Mouse (Mus musculus) forebrain, postnatal 0 days (tissue): Measurements from ENCODE around the gene Edc3. TPM values are rescaled to one million over a fixed set of nuclear protein-coding genes. Genes with fewer than 3 reads are reported as not detected.

Source experiments
- ATAC-seq: fragments of 200-750 bp; cut with Nextera tagmentation; 2 replicates; pipeline ENCODE4 v1.8.0; 2017; ENCODE audit warnings: mild to moderate bottlenecking, moderate library complexity
- DNase-seq: peaks from one replicate; pipeline ENCODE4 v3.0.0-alpha.2; 2015
- H3K27ac ChIP-seq: fragments of 300-500 bp; sonication (generic); 2 replicates; pipeline ENCODE4 v1.5.1; 2014; ENCODE audit warnings: low read depth, mild to moderate bottlenecking, antibody characterized with exemption, low read length, moderate library complexity, mixed read lengths
- H3K27me3 ChIP-seq: fragments of 300-500 bp; sonication (generic); 2 replicates; pipeline ENCODE4 v1.6.1; 2014; ENCODE audit warnings: mild to moderate bottlenecking, low read length, mixed read lengths; ENCODE audit not compliant: insufficient read depth
- H3K36me3 ChIP-seq: fragments of 300-500 bp; sonication (generic); 2 replicates; pipeline ENCODE4 v1.6.1; 2014; ENCODE audit warnings: mild to moderate bottlenecking, moderate library complexity; ENCODE audit not compliant: insufficient read depth
- H3K4me1 ChIP-seq: fragments of 300-500 bp; sonication (generic); 2 replicates; pipeline ENCODE4 v1.6.1; 2014; ENCODE audit warnings: antibody characterized with exemption; ENCODE audit not compliant: insufficient read depth
- H3K4me2 ChIP-seq: fragments of 300-500 bp; sonication (generic); 2 replicates; pipeline ENCODE4 v1.6.1; 2014; ENCODE audit warnings: low read depth, mild to moderate bottlenecking, moderate library complexity
- H3K4me3 ChIP-seq: fragments of 300-500 bp; sonication (generic); 2 replicates; pipeline ENCODE4 v1.5.1; 2014; ENCODE audit warnings: low read depth, low read length, mixed read lengths
- H3K9ac ChIP-seq: fragments of 300-500 bp; sonication (generic); 2 replicates; pipeline ENCODE4 v1.6.1; 2014; ENCODE audit warnings: mild to moderate bottlenecking
- H3K9me3 ChIP-seq: fragments of 300-500 bp; sonication (generic); 2 replicates; pipeline ENCODE4 v1.6.1; 2016; ENCODE audit warnings: low read length
- CTCF ChIP-seq: sonication (generic); IDR thresholded peaks from 2 replicates; pipeline ENCODE4 v1.5.1; 2016; ENCODE audit warnings: antibody characterized with exemption, control low read depth, low read depth
- WGBS: fragments of 180-500 bp; shearing (Covaris S2); extraction: QIAGEN DNeasy Blood & Tissue Kit; methylation state at CpG from one replicate; pipeline ENCODE4 v1.1.7; 2014; 5-methylcytosine and 5-hydroxymethylcytosine counted together
- polyA plus RNA-seq: library from polyadenylated mRNA; unstranded; fragments of >200 nt; fragmentation: Nextera tagmentation; extraction: Ambion mirVana; gene quantifications from 2 replicates; pipeline ENCODE4 v1.2.1, GENCODE M21; 2015
- total RNA-seq: library from RNA; depleted of rRNA; stranded (reverse); fragments of >200 nt; gene quantifications from 2 replicates; pipeline ENCODE4 v1.2.3, GENCODE M21; 2014

The Edc3 gene
- total and polyA plus RNA-seq, 2 experiments from 2014 or later: 10.2 to 27.8 TPM

DNA sequence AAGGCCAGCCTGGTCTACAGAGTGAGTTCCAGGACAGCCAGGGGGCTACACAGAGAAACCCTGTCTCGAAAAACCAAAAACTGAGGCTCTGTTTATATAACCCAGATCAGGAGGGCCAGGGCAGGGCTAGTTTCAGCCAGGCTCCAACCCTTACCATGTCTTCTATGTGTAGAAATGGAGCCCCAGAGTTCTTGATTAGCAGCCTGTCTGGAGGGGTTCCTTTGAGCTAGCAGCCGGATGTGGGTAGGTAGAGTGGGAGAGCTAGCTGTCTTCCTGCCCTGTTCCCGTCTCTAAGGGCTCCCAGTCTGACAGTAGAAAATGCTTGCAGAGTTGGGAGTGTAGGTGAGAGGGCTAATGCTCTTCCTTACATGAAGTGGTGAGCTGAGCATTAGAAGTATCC lies 41.2 kb upstream of the Edc3 start:
- Histone ChIP-seq H3K27ac (no peak overlapping the region), H3K4me1 (no peaks in the 10 kb centered on the region), H3K9me3 (no peaks in the 10 kb centered on the region), H3K36me3 (no peaks in the 10 kb centered on the region), H3K27me3 (no peaks in the 10 kb centered on the region), H3K4me3 (no peak overlapping the region), H3K4me2 (no peak overlapping the region), H3K9ac (no peak overlapping the region)
- ATAC-seq (no peak), DNase-seq (no peak)
- no peak for TF ChIP-seq CTCF
- WGBS: 86% methylated on average over 3 of the region's 3 CpGs

- Histone ChIP-seq H3K27me3 (no peaks in the 10 kb centered on the region), H3K4me1 (no peaks in the 10 kb centered on the region), H3K4me3 (no peak overlapping the region), H3K4me2 (no peak overlapping the region), H3K9me3 (no peaks in the 10 kb centered on the region), H3K36me3 (no peaks in the 10 kb centered on the region), H3K27ac (no peak overlapping the region), H3K9ac (no peak overlapping the region)
- no peak for TF ChIP-seq CTCF
- DNase-seq (no peak), ATAC-seq (no peak)
- WGBS: 50% methylated on average over 11 of the region's 11 CpGs
These were observed 40.5 kb upstream of the Edc3 start for GRCm38 (mm10) chr9:57667817-57668216.

DNA sequence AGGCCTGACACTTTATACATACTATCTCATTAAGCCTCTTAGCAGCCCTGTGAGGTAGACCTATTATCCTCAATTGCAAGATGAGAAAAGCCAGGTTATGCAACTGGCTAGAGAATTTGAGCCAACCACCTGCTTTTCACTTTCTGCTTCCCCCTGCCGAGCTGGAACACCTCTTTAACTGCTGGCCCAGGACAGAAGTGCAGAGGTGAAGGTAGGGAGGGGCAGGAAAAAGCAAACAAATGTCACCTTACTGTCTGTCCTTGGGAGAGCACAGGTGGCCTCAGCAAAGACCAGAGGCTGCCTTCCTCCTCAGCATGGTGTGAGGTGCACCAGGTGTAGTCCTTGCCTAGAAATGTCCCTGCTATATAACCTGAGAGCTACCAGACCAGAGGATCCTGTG lies 40.1 kb upstream of the Edc3 start:
- WGBS: 30% methylated on average over 1 of the region's 1 CpGs
- Histone ChIP-seq H3K9ac (no peak overlapping the region), H3K27me3 (no peaks in the 10 kb centered on the region), H3K9me3 (no peaks in the 10 kb centered on the region), H3K36me3 (no peaks in the 10 kb centered on the region), H3K4me3 (no peak overlapping the region), H3K27ac (no peak overlapping the region), H3K4me1 (no peaks in the 10 kb centered on the region), H3K4me2 (no peak overlapping the region)
- ATAC-seq: no peak
- no peak for TF ChIP-seq CTCF
- DNase-seq: no peak

GRCm38 (mm10) chr9:57669566-57669965 lies 38.8 kb upstream of the Edc3 start:
- no peaks in the 10 kb centered on the region for H3K4me1 ChIP-seq
- no peak overlapping the region for H3K4me2 ChIP-seq
- no peaks in the 10 kb centered on the region for H3K27me3 ChIP-seq
- DNase-seq: no peak
- WGBS: 89% methylated on average over 3 of the region's 3 CpGs
- H3K4me3 ChIP-seq: no peak overlapping the region
- H3K27ac ChIP-seq: no peak overlapping the region
- no peaks in the 10 kb centered on the region for H3K36me3 ChIP-seq
- H3K9ac ChIP-seq: no peak overlapping the region
- no peak for TF ChIP-seq CTCF
- ATAC-seq: no peak
- no peaks in the 10 kb centered on the region for H3K9me3 ChIP-seq

DNA sequence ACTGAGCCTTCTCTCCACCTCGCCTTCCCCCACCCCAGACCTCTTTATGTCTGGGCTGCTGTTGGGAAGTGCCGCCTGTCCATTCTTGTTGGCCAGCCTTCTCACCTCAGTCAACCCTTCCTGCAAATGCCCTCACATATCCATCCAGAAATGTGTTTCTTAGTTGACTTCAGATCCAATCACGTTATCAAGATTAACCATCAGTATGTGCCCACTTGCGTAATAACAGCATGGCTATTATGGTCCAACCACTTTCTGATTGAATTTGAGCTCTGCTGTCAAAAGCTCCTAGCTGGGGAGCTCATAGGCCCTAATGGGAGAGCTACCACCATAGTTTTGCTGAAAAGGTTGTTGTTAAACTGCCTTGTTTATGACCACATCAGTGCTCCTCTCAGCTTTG lies 37.3 kb upstream of the Edc3 start:
- no peak for TF ChIP-seq CTCF
- H3K4me2 ChIP-seq: no peak overlapping the region
- H3K9me3 ChIP-seq: no peaks in the 10 kb centered on the region
- no peak for DNase-seq
- ATAC-seq: no peak
- no peak overlapping the region for H3K4me3 ChIP-seq
- 89% methylated on average over 4 of the region's 4 CpGs for WGBS
- H3K27ac ChIP-seq: no peak overlapping the region
- H3K9ac ChIP-seq: no peak overlapping the region
- H3K4me1 ChIP-seq: no peaks in the 10 kb centered on the region
- no peaks in the 10 kb centered on the region for H3K27me3 ChIP-seq
- H3K36me3 ChIP-seq: no peaks in the 10 kb centered on the region

GRCm38 (mm10) chr9:57671500-57671899 lies 36.8 kb upstream of the Edc3 start:
- ATAC-seq: no peak
- 91% methylated on average over 5 of the region's 5 CpGs for WGBS
- no peak overlapping the region for H3K27ac ChIP-seq

DNA sequence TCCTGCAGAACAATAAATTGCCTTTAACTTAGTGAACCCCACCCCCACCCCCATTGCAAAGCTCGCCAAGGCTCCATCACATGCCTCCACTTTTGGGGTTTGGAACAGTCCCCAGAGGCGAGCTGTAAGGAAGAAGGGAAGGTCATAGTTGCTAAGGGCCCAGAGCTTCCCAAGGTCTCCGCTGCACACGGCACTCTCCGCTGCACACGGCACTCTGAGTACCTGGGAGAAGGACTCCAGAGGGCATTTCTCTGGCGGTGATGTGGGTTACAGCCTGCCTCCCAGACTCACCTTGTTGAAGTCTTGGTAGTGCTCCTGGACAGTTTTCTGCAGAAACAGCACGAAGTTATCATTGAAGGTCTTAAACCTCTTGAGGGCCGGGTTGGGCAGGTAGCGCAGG lies 26.9 kb upstream of the Edc3 start:
- DNase-seq: no peak
- Histone ChIP-seq H3K27me3 (no peaks in the 10 kb centered on the region), H3K9me3 (no peaks in the 10 kb centered on the region), H3K9ac (no peak overlapping the region), H3K27ac (no peak overlapping the region), H3K4me2 (no peak overlapping the region), H3K4me1 (no peaks in the 10 kb centered on the region), H3K36me3 (no peaks in the 10 kb centered on the region), H3K4me3 (no peak overlapping the region)
- no peak for TF ChIP-seq CTCF
- ATAC-seq: no peak
- 81% methylated on average over 10 of the region's 10 CpGs for WGBS

More at GRCm38 (mm10) chr9:57671500-57671899, 36.8 kb upstream of the Edc3 start:
- no peaks in the 10 kb centered on the region for H3K4me1 ChIP-seq
- no peak overlapping the region for H3K4me3 ChIP-seq
- no peak for TF ChIP-seq CTCF
- no peak overlapping the region for H3K4me2 ChIP-seq
- no peaks in the 10 kb centered on the region for H3K9me3 ChIP-seq
- H3K36me3 ChIP-seq: no peaks in the 10 kb centered on the region
- DNase-seq: no peak
- no peak overlapping the region for H3K9ac ChIP-seq
- no peaks in the 10 kb centered on the region for H3K27me3 ChIP-seq

GRCm38 (mm10) chr9:57683520-57683919 lies 24.8 kb upstream of the Edc3 start, which contains the start of gene Cyp1a2:
Gene Cyp1a2, minus strand, starts transcription at chr9:57683703.
- ATAC-seq (no peak), DNase-seq (no peak)
- Histone ChIP-seq H3K4me1 (no peaks in the 10 kb centered on the region), H3K4me3 (no peak within 1 kb of the TSS), H3K36me3 (no peaks in the 10 kb centered on the region), H3K9ac (no peak within 1 kb of the TSS), H3K27ac (no peak within 1 kb of the TSS), H3K4me2 (no peak within 1 kb of the TSS), H3K9me3 (no peaks in the 10 kb centered on the region), H3K27me3 (no peaks in the 10 kb centered on the region)
- 81% methylated on average over 5 of the region's 5 CpGs for WGBS
- TF ChIP-seq CTCF: no peak
